10 mouse cellular contexts compared by ENCODE assay signal in genomic region chr1:161748138-161748537, GRCm38 (mm10). TPM values are rescaled to one million over a fixed set of nuclear protein-coding genes. Genes with fewer than 3 reads are reported as not detected.
DNase-seq lines count a peak whose midpoint lies in the region; ATAC-seq and TF ChIP-seq lines count a peak whose summit lies in the region.
"Had no signal": no experiment of that assay in that cellular context is flagged by ENCODE, and none has a peak within 500 bp of the region (broad histone marks: within the 10 kb centered on the region; RNA-seq: fewer than 3 reads in every experiment).

No protein-coding gene starts in this region.

- 61% methylated on average over 8 of the region's 8 CpGs for WGBS in forebrain, postnatal 0 days
- 58% methylated on average over 8 of the region's 8 CpGs for WGBS in forebrain, embryonic 13.5 days
- 22% methylated on average over 8 of the region's 8 CpGs for WGBS in lung, postnatal 0 days
- WGBS in small intestine, adult 2 months = 22% methylated on average over 8 of the region's 8 CpGs

- H3K27me3 ChIP-seq in forebrain, postnatal 0 days (ENCODE audit: insufficient read depth, low read length) = no peaks in the 10 kb centered on the region
- no peaks in the 10 kb centered on the region for H3K27me3 ChIP-seq in forebrain, embryonic 13.5 days
- peaks cover 13% of the 10 kb centered on the region for H3K27me3 ChIP-seq in erythroblast, embryonic 14.5 days (ENCODE audit: control insufficient read depth)
- no peaks in the 10 kb centered on the region for H3K27me3 ChIP-seq in lung, postnatal 0 days (replicated peaks; ENCODE audit: insufficient read depth, low read length)
- no peaks in the 10 kb centered on the region for H3K27me3 ChIP-seq in small intestine, adult 2 months (ENCODE audit: control insufficient read depth, insufficient read depth, low read length)

- peak; percentile 18 for DNase-seq in forebrain, postnatal 0 days
- DNase-seq in B cell, adult 2 months = peak; percentile 87
- DNase-seq in adrenal gland, adult 2 months = peak; percentile 61
- DNase-seq in kidney, postnatal 4 days = peak; percentile 73 to 74
- DNase-seq in lung, postnatal 0 days (ENCODE audit: low spot score) = peak; percentile 65

- no peak overlapping the region for H3K4me2 ChIP-seq in forebrain, postnatal 0 days (ENCODE audit: low read depth)
- H3K4me2 ChIP-seq in forebrain, embryonic 13.5 days = no peak overlapping the region
- no peak overlapping the region for H3K4me2 ChIP-seq in lung, postnatal 0 days (replicated peaks; ENCODE audit: low read depth, low read length)

- no peaks in the 10 kb centered on the region for H3K36me3 ChIP-seq in forebrain, postnatal 0 days (ENCODE audit: insufficient read depth)
- H3K36me3 ChIP-seq in forebrain, embryonic 13.5 days (ENCODE audit: poor library complexity, severe bottlenecking) = no peaks in the 10 kb centered on the region
- H3K36me3 ChIP-seq in erythroblast, embryonic 14.5 days (ENCODE audit: control insufficient read depth) = no peaks in the 10 kb centered on the region
- no peaks in the 10 kb centered on the region for H3K36me3 ChIP-seq in lung, postnatal 0 days (ENCODE audit: insufficient read depth, low read length)
- no peaks in the 10 kb centered on the region for H3K36me3 ChIP-seq in small intestine, adult 2 months (ENCODE audit: control insufficient read depth, insufficient read depth, low read length)

- no peak for ATAC-seq in forebrain, postnatal 0 days
- no peak for ATAC-seq in forebrain, embryonic 13.5 days
- ATAC-seq in lung, postnatal 0 days = peak; percentile 40

- TF ChIP-seq CTCF in forebrain, postnatal 0 days (IDR thresholded peaks at IDR 0.05; ENCODE audit: low read depth) = peak; percentile 70
- TF ChIP-seq CTCF in lung, postnatal 0 days (IDR thresholded peaks at IDR 0.05) = peak; percentile 93
- TF ChIP-seq CTCF in small intestine, adult 2 months (IDR thresholded peaks at IDR 0.05; ENCODE audit: extremely low read depth, insufficient read length, insufficient replicate concordance, low read depth, low read length) = peak; percentile 57; the same call in 1 of the 2 replicates

- no peak for TF ChIP-seq POLR2A in small intestine, adult 2 months (IDR thresholded peaks at IDR 0.05; ENCODE audit: low read depth, low read length)

- H3K9ac ChIP-seq in forebrain, postnatal 0 days = no peak overlapping the region
- no peak overlapping the region for H3K9ac ChIP-seq in forebrain, embryonic 13.5 days
- no peak overlapping the region for H3K9ac ChIP-seq in lung, postnatal 0 days (replicated peaks; ENCODE audit: low read depth)

- H3K27ac ChIP-seq in forebrain, postnatal 0 days (ENCODE audit: low read depth, low read length) = no peak overlapping the region
- no peak overlapping the region for H3K27ac ChIP-seq in forebrain, embryonic 13.5 days
- H3K27ac ChIP-seq in lung, postnatal 0 days (ENCODE audit: low read length) = no peak overlapping the region
- H3K27ac ChIP-seq in small intestine, adult 2 months (ENCODE audit: insufficient read depth, low read depth, low read length) = no peak overlapping the region
- H3K27ac ChIP-seq: macrophage had no signal

- TF ChIP-seq EP300 in lung, postnatal 0 days (IDR thresholded peaks at IDR 0.05) = no peak

- H3K4me3 ChIP-seq in forebrain, postnatal 0 days (ENCODE audit: low read depth, low read length) = no peak overlapping the region
- no peak overlapping the region for H3K4me3 ChIP-seq in forebrain, embryonic 13.5 days
- peak overlapping the region; percentile 31 for H3K4me3 ChIP-seq in erythroblast, embryonic 14.5 days (replicated peaks)
- H3K4me3 ChIP-seq in lung, postnatal 0 days (ENCODE audit: low read depth, low read length) = no peak overlapping the region
- H3K4me3 ChIP-seq in small intestine, adult 2 months (ENCODE audit: low read depth, low read length) = no peak overlapping the region

- no peaks in the 10 kb centered on the region for H3K4me1 ChIP-seq in forebrain, postnatal 0 days (ENCODE audit: insufficient read depth)
- no peaks in the 10 kb centered on the region for H3K4me1 ChIP-seq in forebrain, embryonic 13.5 days
- peaks cover 48% of the 10 kb centered on the region for H3K4me1 ChIP-seq in erythroblast, embryonic 14.5 days (ENCODE audit: control insufficient read depth)
- no peaks in the 10 kb centered on the region for H3K4me1 ChIP-seq in lung, postnatal 0 days (ENCODE audit: insufficient read depth, low read depth, low read length)
- H3K4me1 ChIP-seq in small intestine, adult 2 months (ENCODE audit: control insufficient read depth, insufficient read depth, insufficient read length, low read length) = peaks cover 10% of the 10 kb centered on the region; the same call in 1 of the 2 replicates

- no peaks in the 10 kb centered on the region for H3K9me3 ChIP-seq in forebrain, postnatal 0 days (ENCODE audit: low read length)
- H3K9me3 ChIP-seq in forebrain, embryonic 13.5 days (replicated peaks) = no peaks in the 10 kb centered on the region
- no peaks in the 10 kb centered on the region for H3K9me3 ChIP-seq in erythroblast, embryonic 14.5 days (ENCODE audit: control insufficient read depth, low read length)
- H3K9me3 ChIP-seq in lung, postnatal 0 days (ENCODE audit: low read length) = no peaks in the 10 kb centered on the region

RNA-seq across cellular contexts. Expression of gene Fasl, which starts 40.2 kb away (rescaled TPM):
- 0.10 and 0.15 TPM in 2 replicates for total RNA-seq in forebrain, postnatal 0 days (2014; rRNA removed)
- polyA plus RNA-seq in forebrain, postnatal 0 days (2015; fragmentation: Nextera tagmentation; extraction: Ambion mirVana) = not detected in 2 replicates
- polyA plus RNA-seq in forebrain, embryonic 13.5 days (2015; fragmentation: Nextera tagmentation; extraction: Ambion mirVana) = not detected in 2 replicates
- not detected for total RNA-seq in adrenal gland, adult 2 months (2021)
- 0.04 TPM in 1 of 2 replicates, not detected in the other for polyA plus RNA-seq in adrenal gland, adult 2 months (2012; rRNA removed)
- not detected in 2 replicates for polyA plus RNA-seq in erythroblast, embryonic 14.5 days (2012)
- polyA plus RNA-seq in lung, postnatal 0 days (2015; fragmentation: Nextera tagmentation; extraction: Ambion mirVana) = 0.10 and 0.11 TPM in 2 replicates
- polyA plus RNA-seq in small intestine, adult 2 months (2012; rRNA removed) = 0.22 and 0.33 TPM in 2 replicates
- total RNA-seq: adrenal gland, postnatal 4 days had no signal
- polyA plus RNA-seq: macrophage had no signal

Comparison
In these comparisons a context has a peak if more than half of its experiments do, and no peak if none do; other contexts are left out.
1. DNase-seq: peak in every context shown above with its lines; median percentile 87 in B cell, adult 2 months; 74 in kidney, postnatal 4 days; 65 in lung, postnatal 0 days; 61 in adrenal gland, adult 2 months; 18 in forebrain, postnatal 0 days.